Mouse (Mus musculus) forebrain, embryonic 10.5 days (tissue): ENCODE data around the gene Tkfc. TPM values are rescaled to one million over a fixed set of nuclear protein-coding genes. Genes with fewer than 3 reads are reported as not detected.
"Not testable (repeated sequence)": the region's sequence is repeated elsewhere in the genome, so short reads cannot be mapped to it uniquely, and the experiment has no call there.

ENCODE experiments used
- DNase-seq: peaks from one replicate; pipeline ENCODE4 v3.0.0-alpha.2; 2017; ENCODE audit warnings: low spot score; ENCODE audit errors: extremely low spot score
- H3K27ac ChIP-seq: fragments of 300-500 bp; sonication (generic); 2 replicates; pipeline ENCODE4 v1.5.1; 2016; ENCODE audit warnings: mild to moderate bottlenecking
- H3K27me3 ChIP-seq: fragments of 300-500 bp; sonication (generic); 2 replicates; pipeline ENCODE4 v1.6.1; 2016; ENCODE audit warnings: mild to moderate bottlenecking; ENCODE audit not compliant: poor library complexity, severe bottlenecking
- H3K36me3 ChIP-seq: fragments of 300-500 bp; sonication (generic); replicated peaks from 2 replicates; pipeline ENCODE4 v1.6.1; 2016; ENCODE audit warnings: mild to moderate bottlenecking, moderate library complexity
- H3K4me1 ChIP-seq: fragments of 300-500 bp; sonication (generic); 2 replicates; pipeline ENCODE4 v1.6.1; 2016
- H3K4me3 ChIP-seq: fragments of 300-500 bp; sonication (generic); 2 replicates; pipeline ENCODE4 v1.5.1; 2016; ENCODE audit warnings: mild to moderate bottlenecking, moderate library complexity
- H3K9me3 ChIP-seq: fragments of 300-500 bp; sonication (generic); 2 replicates; pipeline ENCODE4 v1.6.1; 2016; ENCODE audit warnings: mild to moderate bottlenecking, moderate library complexity
- WGBS: fragments of 180-500 bp; shearing (Covaris S2); methylation state at CpG from one replicate; pipeline ENCODE4 v1.1.7; 2016; 5-methylcytosine and 5-hydroxymethylcytosine counted together
- polyA plus RNA-seq: library from polyadenylated mRNA; unstranded; fragments of >200 nt; fragmentation: Nextera tagmentation; extraction: Ambion mirVana; gene quantifications from 2 replicates; pipeline ENCODE4 v1.2.1, GENCODE M21; 2016

Tkfc gene
- polyA plus RNA-seq, 1 experiment from 2014 or later: 21.1 TPM

GRCm38 (mm10) chr19:10580761-10581160 is 24.7 kb downstream of the Tkfc start:
- Histone ChIP-seq H3K9me3 (no peaks in the 10 kb centered on the region), H3K4me3 (no peak overlapping the region), H3K4me1 (peaks cover 27% of the 10 kb centered on the region), H3K27ac (no peak overlapping the region), H3K36me3 (peaks cover 7% of the 10 kb centered on the region; the same call in 1 of the 2 replicates), H3K27me3 (no peaks in the 10 kb centered on the region)
- no peak for DNase-seq
- WGBS: 83% methylated on average over 3 of the region's 3 CpGs

GRCm38 (mm10) chr19:10580102-10580501 is 25.4 kb downstream of the Tkfc start:
- Histone ChIP-seq H3K36me3 (peaks cover 10% of the 10 kb centered on the region), H3K9me3 (no peaks in the 10 kb centered on the region), H3K27ac (no peak overlapping the region), H3K27me3 (no peaks in the 10 kb centered on the region), H3K4me3 (no peak overlapping the region), H3K4me1 (peaks cover 30% of the 10 kb centered on the region)
- DNase-seq: no peak
- WGBS: 82% methylated on average over 3 of the region's 3 CpGs

- peak; percentile 93 for DNase-seq
- H3K36me3 ChIP-seq: peaks cover 35% of the 10 kb centered on the region
- WGBS: under 1% methylated on average over 44 of the region's 44 CpGs
- H3K4me1 ChIP-seq: peaks cover 30% of the 10 kb centered on the region
- H3K27ac ChIP-seq: peak within 1 kb of the TSS; percentile 95
- H3K9me3 ChIP-seq: no peaks in the 10 kb centered on the region
- no peaks in the 10 kb centered on the region for H3K27me3 ChIP-seq
- peak within 1 kb of the TSS; percentile 72 for H3K4me3 ChIP-seq
These were observed 28.5 kb downstream of the Tkfc start, which contains the start of the genes Cyb561a3 and Tmem138 for GRCm38 (mm10) chr19:10576690-10577561. Cyb561a3 (plus strand) TSS chr19:10577172. Tmem138 (minus strand) TSS chr19:10577362.

- peaks cover 67% of the 10 kb centered on the region for H3K36me3 ChIP-seq
- H3K27me3 ChIP-seq: no peaks in the 10 kb centered on the region
- H3K9me3 ChIP-seq: no peaks in the 10 kb centered on the region
- no peak overlapping the region for H3K27ac ChIP-seq
- DNase-seq: no peak
- H3K4me1 ChIP-seq: no peaks in the 10 kb centered on the region
- WGBS: 96% methylated on average over 6 of the region's 6 CpGs
- no peak overlapping the region for H3K4me3 ChIP-seq
These were observed 35.8 kb downstream of the Tkfc start for GRCm38 (mm10) chr19:10569627-10570026.

- no peak for DNase-seq
- H3K27me3 ChIP-seq: no peaks in the 10 kb centered on the region
- H3K4me1 ChIP-seq: peaks cover 13% of the 10 kb centered on the region
- no peak overlapping the region for H3K4me3 ChIP-seq
- peaks cover 24% of the 10 kb centered on the region for H3K36me3 ChIP-seq
- no peak overlapping the region for H3K27ac ChIP-seq
- no peaks in the 10 kb centered on the region for H3K9me3 ChIP-seq
- 89% methylated on average over 4 of the region's 4 CpGs for WGBS
These were observed 40.2 kb downstream of the Tkfc start for GRCm38 (mm10) chr19:10565217-10565616.

- no peak for DNase-seq
- H3K4me3 ChIP-seq: no peak overlapping the region
- H3K27me3 ChIP-seq: no peaks in the 10 kb centered on the region
- H3K4me1 ChIP-seq: peaks cover 13% of the 10 kb centered on the region
- H3K9me3 ChIP-seq: no peaks in the 10 kb centered on the region
- peaks cover 14% of the 10 kb centered on the region for H3K36me3 ChIP-seq
- no peak overlapping the region for H3K27ac ChIP-seq
- WGBS: 85% methylated on average over 6 of the region's 6 CpGs
These were observed 41.2 kb downstream of the Tkfc start for GRCm38 (mm10) chr19:10564278-10564677.

GRCm38 (mm10) chr19:10562351-10562750 is 43.1 kb downstream of the Tkfc start:
- H3K9me3 ChIP-seq: no peaks in the 10 kb centered on the region
- 59% methylated on average over 5 of the region's 5 CpGs for WGBS
- H3K36me3 ChIP-seq: no peaks in the 10 kb centered on the region
- H3K27me3 ChIP-seq: no peaks in the 10 kb centered on the region
- DNase-seq: no peak
- H3K27ac ChIP-seq: no peak overlapping the region
- peaks cover 13% of the 10 kb centered on the region for H3K4me1 ChIP-seq
- no peak overlapping the region for H3K4me3 ChIP-seq

- H3K4me1 ChIP-seq: peaks cover 14% of the 10 kb centered on the region
- no peaks in the 10 kb centered on the region for H3K36me3 ChIP-seq
- no peaks in the 10 kb centered on the region for H3K27me3 ChIP-seq
- H3K9me3 ChIP-seq: no peaks in the 10 kb centered on the region
- H3K4me3 ChIP-seq: no peak overlapping the region
- 68% methylated on average over 6 of the region's 6 CpGs for WGBS
- DNase-seq: no peak
- H3K27ac ChIP-seq: no peak overlapping the region
These were observed 43.7 kb downstream of the Tkfc start for GRCm38 (mm10) chr19:10561558-10562314.

- Histone ChIP-seq H3K4me3 (no peak overlapping the region), H3K36me3 (no peaks in the 10 kb centered on the region), H3K9me3 (no peaks in the 10 kb centered on the region), H3K4me1 (peaks cover 29% of the 10 kb centered on the region), H3K27me3 (no peaks in the 10 kb centered on the region), H3K27ac (no peak overlapping the region)
- no peak for DNase-seq
- 33% methylated on average over 5 of the region's 5 CpGs for WGBS
These were observed 45.3 kb downstream of the Tkfc start for GRCm38 (mm10) chr19:10560108-10560507.

- H3K4me3 ChIP-seq, H3K27ac ChIP-seq, H3K36me3 ChIP-seq, H3K27me3 ChIP-seq, H3K9me3 ChIP-seq, DNase-seq: not testable (repeated sequence)
- 76% methylated on average over 4 of the region's 4 CpGs for WGBS
- H3K4me1 ChIP-seq: peaks cover 34% of the 10 kb centered on the region
These were observed 47.5 kb downstream of the Tkfc start for GRCm38 (mm10) chr19:10557837-10558375.

GRCm38 (mm10) chr19:10557430-10557829 is 48.0 kb downstream of the Tkfc start:
- DNase-seq: no peak
- H3K4me3 ChIP-seq: no peak overlapping the region
- H3K27me3 ChIP-seq: no peaks in the 10 kb centered on the region
- H3K27ac ChIP-seq: no peak overlapping the region
- WGBS: 80% methylated on average over 2 of the region's 2 CpGs
- peaks cover 32% of the 10 kb centered on the region for H3K4me1 ChIP-seq
- peaks cover 13% of the 10 kb centered on the region for H3K36me3 ChIP-seq
- no peaks in the 10 kb centered on the region for H3K9me3 ChIP-seq

- Histone ChIP-seq H3K9me3 (no peaks in the 10 kb centered on the region), H3K4me3 (no peak overlapping the region), H3K27me3 (no peaks in the 10 kb centered on the region), H3K27ac (no peak overlapping the region), H3K4me1 (peaks cover 28% of the 10 kb centered on the region), H3K36me3 (peaks cover 17% of the 10 kb centered on the region)
- WGBS: 77% methylated on average over 2 of the region's 2 CpGs
- no peak for DNase-seq
These were observed 48.5 kb downstream of the Tkfc start for GRCm38 (mm10) chr19:10557001-10557400.
